Mouse (Mus musculus) ES-E14 (cell line): Measurements from ENCODE around the gene Actc1. TPM values are rescaled to one million over a fixed set of nuclear protein-coding genes. Genes with fewer than 3 reads are reported as not detected.

Experiments used
- DNase-seq: peaks from one replicate; pipeline ENCODE4 v3.0.0-alpha.2; 2013; ENCODE audit warnings: low read depth, low spot score
- H3K27ac ChIP-seq: 2 replicates; pipeline ENCODE4 v1.5.1; 2012; ENCODE audit warnings: low read depth, mild to moderate bottlenecking, low read length, moderate library complexity, mixed read lengths; ENCODE audit not compliant: poor library complexity, insufficient read depth, severe bottlenecking
- H3K36me3 ChIP-seq: 2 replicates; pipeline ENCODE4 v1.6.1; 2012; ENCODE audit warnings: mild to moderate bottlenecking, low read length, moderate library complexity, mixed read lengths; ENCODE audit not compliant: control insufficient read depth, poor library complexity, insufficient read depth, severe bottlenecking
- H3K4me1 ChIP-seq, 2 experiments: fragments of 150-350 bp in 1 of 2; sonication (generic) in 1 of 2; 2 replicates each; pipeline ENCODE4 v1.6.1; 2012; ENCODE audit warnings: low read length in 2 of 2, mild to moderate bottlenecking in 1 of 2, mixed read lengths in 1 of 2; ENCODE audit not compliant: control insufficient read depth in 2 of 2, insufficient read depth in 2 of 2, poor library complexity in 1 of 2
- H3K4me3 ChIP-seq, 2 experiments: fragments of 150-350 bp in 1 of 2; sonication (generic) in 1 of 2; 2 replicates each; pipeline ENCODE4 v1.5.1; 2012; ENCODE audit warnings: low read length in 2 of 2, low read depth in 1 of 2, mild to moderate bottlenecking in 1 of 2, mixed read lengths in 1 of 2; ENCODE audit not compliant: insufficient read depth in 1 of 2, poor library complexity in 1 of 2, severe bottlenecking in 1 of 2
- H3K9ac ChIP-seq: 2 replicates; pipeline ENCODE4 v1.6.1; 2012; ENCODE audit warnings: low read depth, mild to moderate bottlenecking, low read length, mixed read lengths; ENCODE audit not compliant: poor library complexity, insufficient read depth, severe bottlenecking
- H3K9me3 ChIP-seq: fragments of 150-350 bp; sonication (generic); 2 replicates; pipeline ENCODE4 v1.6.1; 2012; ENCODE audit warnings: low read depth, mild to moderate bottlenecking, low read length; ENCODE audit not compliant: control insufficient read depth, insufficient read depth
- CHD2 ChIP-seq: IDR thresholded peaks from 2 replicates; pipeline ENCODE4 v1.6.1; 2014; ENCODE audit warnings: mild to moderate bottlenecking, low read depth, low read length, inconsistent platforms
- HCFC1 ChIP-seq: IDR thresholded peaks from 2 replicates; pipeline ENCODE4 v1.6.1; 2012; ENCODE audit warnings: low read length, inconsistent platforms, borderline replicate concordance; ENCODE audit not compliant: insufficient read depth
- MAFK ChIP-seq: IDR thresholded peaks from 2 replicates; pipeline ENCODE4 v1.6.1; 2014; ENCODE audit warnings: mild to moderate bottlenecking, low read depth, low read length, inconsistent platforms; ENCODE audit not compliant: insufficient read depth
- ZC3H11A ChIP-seq: IDR thresholded peaks from 2 replicates; pipeline ENCODE4 v1.6.1; 2012; ENCODE audit warnings: low read depth, mild to moderate bottlenecking, inconsistent platforms, low read length, borderline replicate concordance
- ZNF384 ChIP-seq: IDR thresholded peaks from 2 replicates; pipeline ENCODE4 v1.6.1; 2012; ENCODE audit warnings: low read depth, low read length, inconsistent platforms
- in situ Hi-C, 2 experiments: fragments of 600-800 bp; cut with MboI; formaldehyde crosslinking; loops; one replicate each; pipeline ENCODE4 v1.15.1; 2025; ENCODE audit warnings: low sequenced_read_pairs in 2 of 2, inconsistent platforms in 1 of 2; ENCODE audit not compliant: unreplicated experiment in 2 of 2
- total RNA-seq: library from RNA; depleted of rRNA; stranded (reverse); fragments of 300-350 nt; gene quantifications from 2 replicates; pipeline ENCODE4 v1.2.3, GENCODE M21; 2012

Actc1 gene
- total RNA-seq, 1 experiment: 9.4 TPM

GRCm38 (mm10) chr2:114054129-114054528 is 781 bp upstream of the Actc1 start:
- Histone ChIP-seq H3K9ac (no peak overlapping the region), H3K36me3 (no peaks in the 10 kb centered on the region), H3K27ac (no peak overlapping the region), H3K4me1 (peaks cover 0 to 5% of the 10 kb centered on the region in 2 experiments; a peak in 1 of 4 replicates), H3K9me3 (no peaks in the 10 kb centered on the region), H3K4me3 (no peak overlapping the region)
- in situ Hi-C loops: no loop called here
- no peak for TF ChIP-seq ZNF384
- no peak for DNase-seq

- H3K9me3 ChIP-seq: no peaks in the 10 kb centered on the region
- H3K36me3 ChIP-seq: no peaks in the 10 kb centered on the region
- H3K4me3 ChIP-seq: no peak overlapping the region
- no peak overlapping the region for H3K27ac ChIP-seq
- TF ChIP-seq ZC3H11A (no peak), MAFK (no peak)
- H3K9ac ChIP-seq: no peak overlapping the region
- DNase-seq: no peak
- H3K4me1 ChIP-seq: no peaks in the 10 kb centered on the region
- in situ Hi-C loops: no loop called here
Observed at GRCm38 (mm10) chr2:114051871-114052241, 1.5 kb downstream of the Actc1 start.

- H3K9ac ChIP-seq: no peak overlapping the region
- in situ Hi-C loops: no loop called here
- no peaks in the 10 kb centered on the region for H3K9me3 ChIP-seq
- H3K36me3 ChIP-seq: no peaks in the 10 kb centered on the region
- no peak for DNase-seq
- TF ChIP-seq MAFK (no peak), CHD2 (no peak), ZNF384 (no peak), ZC3H11A (no peak), HCFC1 (no peak)
- H3K27ac ChIP-seq: no peak overlapping the region
- H3K4me1 ChIP-seq: no peaks in the 10 kb centered on the region
- H3K4me3 ChIP-seq: no peak overlapping the region
Observed at GRCm38 (mm10) chr2:114051111-114051870, 2.1 kb downstream of the Actc1 start.

- no peak for TF ChIP-seq MAFK
- TF ChIP-seq ZNF384: no peak
- TF ChIP-seq CHD2: no peak
- TF ChIP-seq ZC3H11A: no peak
- no peak for TF ChIP-seq HCFC1
- in situ Hi-C loops: no loop called here
Observed at GRCm38 (mm10) chr2:114050150-114050549, 3.2 kb downstream of the Actc1 start.

DNA sequence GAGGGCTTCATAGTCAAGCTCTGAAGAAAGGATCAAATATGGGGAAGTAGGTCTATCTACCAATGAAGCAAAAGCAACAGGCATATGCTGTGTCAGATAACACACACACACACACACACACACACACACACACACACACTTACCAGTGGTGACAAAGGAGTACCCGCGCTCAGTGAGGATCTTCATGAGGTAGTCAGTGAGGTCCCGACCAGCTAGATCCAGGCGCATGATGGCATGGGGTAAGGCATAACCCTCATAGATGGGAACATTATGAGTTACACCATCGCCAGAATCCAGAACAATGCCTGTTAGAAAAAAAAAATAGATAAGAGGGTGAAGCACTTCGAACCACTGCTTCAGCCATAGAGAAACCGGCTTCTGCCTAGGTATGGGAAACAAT is 4.0 kb downstream of the Actc1 start:
- Histone ChIP-seq H3K4me1 (no peaks in the 10 kb centered on the region), H3K36me3 (no peaks in the 10 kb centered on the region), H3K9ac (no peak overlapping the region), H3K9me3 (no peaks in the 10 kb centered on the region), H3K4me3 (no peak overlapping the region), H3K27ac (no peak overlapping the region)
- no peak for TF ChIP-seq ZC3H11A
- no peak for DNase-seq
- in situ Hi-C loops: no loop called here

More at GRCm38 (mm10) chr2:114050150-114050549, 3.2 kb downstream of the Actc1 start:
- Histone ChIP-seq H3K27ac (no peak overlapping the region), H3K9ac (no peak overlapping the region), H3K4me1 (no peaks in the 10 kb centered on the region), H3K4me3 (no peak overlapping the region), H3K36me3 (no peaks in the 10 kb centered on the region), H3K9me3 (no peaks in the 10 kb centered on the region)
- no peak for DNase-seq
